Mouse (Mus musculus): ENCODE results near the gene Abhd12.

Abhd12 gene

GRCm38 (mm10) chr2:150851251-150851650 lies 53.3 kb downstream of the Abhd12 start:
- no peak for DNase-seq (ENCODE audit: low read depth)

- DNase-seq (ENCODE audit: low read depth) = no peak
Observed at GRCm38 (mm10) chr2:150847436-150847995, 57.0 kb downstream of the Abhd12 start.

GRCm38 (mm10) chr2:150844798-150845197 lies 59.7 kb downstream of the Abhd12 start:
- DNase-seq (ENCODE audit: low read depth) = no peak

GRCm38 (mm10) chr2:150842049-150842461 lies 62.5 kb downstream of the Abhd12 start:
- no peak for DNase-seq (ENCODE audit: low read depth)

GRCm38 (mm10) chr2:150841109-150841508 lies 63.4 kb downstream of the Abhd12 start:
- no peak for DNase-seq (ENCODE audit: low read depth)

- peak; percentile 80 for DNase-seq (ENCODE audit: low read depth)
Observed at GRCm38 (mm10) chr2:150839686-150840471, 64.7 kb downstream of the Abhd12 start.

GRCm38 (mm10) chr2:150837781-150838180 lies 66.8 kb downstream of the Abhd12 start:
- DNase-seq (ENCODE audit: low read depth) = no peak

- DNase-seq (ENCODE audit: low read depth) = no peak
Observed at GRCm38 (mm10) chr2:150836906-150837305, 67.6 kb downstream of the Abhd12 start.

GRCm38 (mm10) chr2:150835975-150836374 lies 68.6 kb downstream of the Abhd12 start:
- DNase-seq (ENCODE audit: low read depth) = no peak

GRCm38 (mm10) chr2:150834616-150835015 lies 69.9 kb downstream of the Abhd12 start:
- no peak for DNase-seq (ENCODE audit: low read depth)

GRCm38 (mm10) chr2:150832029-150832428 lies 72.5 kb downstream of the Abhd12 start:
- DNase-seq (ENCODE audit: low read depth) = no peak

GRCm38 (mm10) chr2:150830911-150831441 lies 73.6 kb downstream of the Abhd12 start:
- DNase-seq (ENCODE audit: low read depth) = no peak

- DNase-seq (ENCODE audit: low read depth) = no peak
Observed at GRCm38 (mm10) chr2:150830011-150830410, 74.5 kb downstream of the Abhd12 start.

- DNase-seq (ENCODE audit: low read depth) = no peak
Observed at GRCm38 (mm10) chr2:150828654-150829053, 75.9 kb downstream of the Abhd12 start.

GRCm38 (mm10) chr2:150828164-150828563 lies 76.4 kb downstream of the Abhd12 start:
- DNase-seq (ENCODE audit: low read depth) = no peak

GRCm38 (mm10) chr2:150826426-150826825 lies 78.1 kb downstream of the Abhd12 start:
- DNase-seq (ENCODE audit: low read depth) = no peak

- no peak for DNase-seq (ENCODE audit: low read depth)
Observed at GRCm38 (mm10) chr2:150822987-150823386, 81.6 kb downstream of the Abhd12 start.

GRCm38 (mm10) chr2:150820720-150821119 lies 83.8 kb downstream of the Abhd12 start:
- no peak for DNase-seq (ENCODE audit: low read depth)

- DNase-seq (ENCODE audit: low read depth) = no peak
Observed at GRCm38 (mm10) chr2:150818742-150819141, 85.8 kb downstream of the Abhd12 start.

- no peak for DNase-seq (ENCODE audit: low read depth)
Observed at GRCm38 (mm10) chr2:150816676-150817402, 87.7 kb downstream of the Abhd12 start.

- no peak for DNase-seq (ENCODE audit: low read depth)
Observed at GRCm38 (mm10) chr2:150812816-150813215, 91.7 kb downstream of the Abhd12 start.

GRCm38 (mm10) chr2:150810603-150811002 lies 93.9 kb downstream of the Abhd12 start:
- DNase-seq (ENCODE audit: low read depth) = no peak

GRCm38 (mm10) chr2:150808812-150809211 lies 95.7 kb downstream of the Abhd12 start:
- DNase-seq (ENCODE audit: low read depth) = no peak
